Mouse (Mus musculus) urinary bladder, postnatal 36 days (tissue): ENCODE measurements around the gene Kmt2a.

Experiments
- DNase-seq, 2 experiments: peaks; one replicate each; pipeline ENCODE4 v3.0.0; 2022; ENCODE audit warnings: low spot score in 2 of 2, mixed read lengths in 1 of 2

Gene Kmt2a

GRCm38 (mm10) chr9:44880309-44881081 is 601 bp downstream of the Kmt2a start:
- DNase-seq: peak in 1 of 2 experiments; percentile 9

- DNase-seq: no peak
Measured at GRCm38 (mm10) chr9:44879694-44880271, 1.3 kb downstream of the Kmt2a start.

- no peak for DNase-seq
Measured at GRCm38 (mm10) chr9:44878776-44879500, 2.2 kb downstream of the Kmt2a start.

- DNase-seq: no peak
Measured at GRCm38 (mm10) chr9:44877686-44878085, 3.4 kb downstream of the Kmt2a start.

GRCm38 (mm10) chr9:44875476-44875875 is 5.6 kb downstream of the Kmt2a start:
- DNase-seq: no peak

- no peak for DNase-seq
Measured at GRCm38 (mm10) chr9:44874198-44874597, 6.9 kb downstream of the Kmt2a start.

- no peak for DNase-seq
Measured at GRCm38 (mm10) chr9:44873665-44874064, 7.4 kb downstream of the Kmt2a start.

GRCm38 (mm10) chr9:44868336-44869094 is 12.6 kb downstream of the Kmt2a start:
- peak in 1 of 2 experiments; percentile 22 for DNase-seq

GRCm38 (mm10) chr9:44867664-44868063 is 13.4 kb downstream of the Kmt2a start:
- DNase-seq: no peak

GRCm38 (mm10) chr9:44866501-44867240 is 14.4 kb downstream of the Kmt2a start:
- no peak for DNase-seq

GRCm38 (mm10) chr9:44861121-44861520 is 20.0 kb downstream of the Kmt2a start:
- DNase-seq: no peak

- DNase-seq: no peak
Measured at GRCm38 (mm10) chr9:44858657-44859056, 22.4 kb downstream of the Kmt2a start.

- no peak for DNase-seq
Measured at GRCm38 (mm10) chr9:44857405-44857992, 23.6 kb downstream of the Kmt2a start.

GRCm38 (mm10) chr9:44855153-44855552 is 25.9 kb downstream of the Kmt2a start:
- no peak for DNase-seq

GRCm38 (mm10) chr9:44847446-44847845 is 33.6 kb downstream of the Kmt2a start:
- DNase-seq: no peak

- DNase-seq: no peak
Measured at GRCm38 (mm10) chr9:44841241-44841640, 39.9 kb downstream of the Kmt2a start.

- peak; percentile 56 to 70 for DNase-seq
Measured at GRCm38 (mm10) chr9:44836439-44836838, 44.7 kb downstream of the Kmt2a start.

GRCm38 (mm10) chr9:44832356-44832755 is 48.7 kb downstream of the Kmt2a start:
- DNase-seq: no peak

- DNase-seq: no peak
Measured at GRCm38 (mm10) chr9:44830506-44830905, 50.6 kb downstream of the Kmt2a start.

GRCm38 (mm10) chr9:44828944-44829343 is 52.2 kb downstream of the Kmt2a start:
- no peak for DNase-seq

- DNase-seq: no peak
Measured at GRCm38 (mm10) chr9:44826660-44827059, 54.4 kb downstream of the Kmt2a start.
